Mouse (Mus musculus) mammary gland, adult 2 months (tissue): ENCODE data around the gene Rhox4f. TPM values are rescaled to one million over a fixed set of nuclear protein-coding genes. Genes with fewer than 3 reads are reported as not detected.

Source experiments
- polyA plus RNA-seq: library from polyadenylated mRNA; depleted of rRNA; stranded (reverse); fragments of >200 nt; gene quantifications from 2 replicates; pipeline ENCODE4 v1.2.3, GENCODE M21; 2012; ENCODE audit warnings: low replicate concordance; rRNA removed

Rhox4f gene
- polyA plus RNA-seq, result not detected in 2 replicates

GRCm38 (mm10) chrX:37607604-37608003 is at the start of gene Rhox4f:
Gene Rhox4f (minus strand): TSS chrX:37607704.

DNA sequence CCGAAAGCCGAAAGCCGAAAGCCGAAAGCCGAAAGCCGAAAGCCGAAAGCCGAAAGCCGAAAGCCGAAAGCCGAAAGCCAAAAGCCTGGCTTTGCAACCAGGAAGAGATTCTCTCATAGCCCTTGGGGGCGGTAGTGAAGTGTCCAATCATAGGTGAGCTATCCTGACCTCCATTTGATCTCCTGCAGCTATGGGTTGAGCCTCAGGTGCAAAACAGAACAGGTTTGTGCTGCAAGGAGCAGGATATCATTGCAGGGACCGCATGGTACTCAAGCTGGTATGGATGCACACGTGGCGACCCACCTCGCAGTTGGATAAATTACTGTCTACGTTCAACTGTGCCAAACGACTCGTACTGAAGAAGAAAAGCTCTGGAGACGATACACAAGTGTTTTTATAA is 43.7 kb upstream of the Rhox4f start, which contains the start of gene Rhox4g:
TSS of gene Rhox4g (minus strand) at position 101 of the 400 bp plus-strand sequence.

DNA sequence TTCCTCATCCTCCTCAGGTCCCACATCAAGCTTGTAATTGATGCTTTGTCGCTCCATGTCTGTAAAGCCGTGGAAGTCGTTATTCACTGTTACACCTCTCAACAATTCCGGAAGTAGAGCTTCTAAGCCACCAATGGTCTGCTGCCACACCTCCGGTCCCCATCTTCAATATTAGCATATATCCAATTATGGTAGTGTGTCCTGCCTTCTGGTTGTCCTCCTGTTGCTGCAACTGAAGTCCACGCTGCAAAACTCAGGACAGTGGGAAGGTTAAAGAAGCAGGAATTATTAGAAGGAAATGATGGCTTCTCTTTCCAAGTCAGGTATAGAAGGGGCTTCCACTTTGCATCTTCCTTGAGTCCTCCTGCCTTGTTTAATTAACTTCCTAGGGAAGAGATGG is 35.9 kb upstream of the Rhox4f start, which contains the start of gene Rhox2g:
TSS of gene Rhox2g (minus strand) at position 101 of the 400 bp plus-strand sequence.

DNA sequence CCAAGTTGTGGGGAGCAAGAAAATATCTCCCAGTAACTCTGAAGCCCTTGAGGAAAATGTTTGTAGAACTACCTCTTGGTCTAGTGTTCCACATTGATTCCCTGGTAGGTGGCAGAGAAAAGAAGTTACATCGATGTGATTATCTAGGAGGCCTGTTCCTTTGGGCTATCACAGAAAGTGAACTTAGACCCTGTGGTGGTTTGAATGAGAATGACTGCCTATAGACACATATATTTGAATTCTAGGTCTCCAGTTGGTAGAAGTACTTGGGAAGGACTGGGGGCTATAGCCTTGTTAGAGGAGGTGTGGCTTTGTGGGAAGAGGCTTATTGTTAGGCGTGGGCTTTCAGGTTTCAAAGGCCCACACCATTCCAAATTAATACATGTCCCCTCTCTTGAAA is 21.0 kb upstream of the Rhox4f start, which contains the start of gene Rhox3g:
TSS of gene Rhox3g (minus strand) at position 101 of the 400 bp plus-strand sequence.

DNA sequence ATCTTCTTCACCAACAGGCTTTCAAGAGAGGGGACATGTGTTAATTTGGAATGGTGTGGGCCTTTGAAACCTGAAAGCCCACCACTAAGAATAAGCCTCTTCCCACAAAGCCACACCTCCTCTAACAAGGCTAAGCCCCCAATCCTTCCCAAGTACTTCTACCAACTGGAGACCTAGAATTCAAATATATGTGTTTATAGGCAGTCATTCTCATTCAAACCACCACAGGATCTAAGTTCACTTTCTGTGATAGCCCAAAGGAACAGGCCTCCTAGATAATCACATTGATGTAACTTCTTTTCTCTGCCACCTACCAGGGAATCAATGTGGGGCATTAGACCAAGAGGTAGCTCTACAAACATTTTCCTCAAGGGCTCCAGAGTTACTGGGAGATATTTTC is 26.8 kb downstream of the Rhox4f start, which contains the start of gene Rhox3f:
TSS of gene Rhox3f (plus strand) at position 301 of the 400 bp plus-strand sequence.

DNA sequence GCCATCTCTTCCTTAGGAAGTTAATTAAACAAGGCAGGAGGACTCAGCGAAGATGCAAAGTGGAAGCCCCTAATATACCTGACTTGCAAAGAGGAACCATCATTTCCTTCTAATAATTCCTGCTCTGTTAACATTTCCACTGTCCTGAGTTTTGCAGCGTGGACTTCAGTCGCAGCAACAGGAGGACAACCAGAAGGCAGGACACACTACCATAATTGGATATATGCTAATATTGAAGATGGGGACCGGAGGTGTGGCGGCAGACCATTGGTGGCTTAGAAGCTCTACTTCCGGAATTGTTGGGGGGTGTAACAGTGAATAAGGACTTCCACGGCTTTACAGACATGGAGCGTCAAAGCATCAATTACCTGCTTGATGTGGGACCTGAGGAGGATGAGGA is 36.4 kb downstream of the Rhox4f start, which contains the start of gene Rhox2f:
TSS of gene Rhox2f (plus strand) at position 301 of the 400 bp plus-strand sequence.

DNA sequence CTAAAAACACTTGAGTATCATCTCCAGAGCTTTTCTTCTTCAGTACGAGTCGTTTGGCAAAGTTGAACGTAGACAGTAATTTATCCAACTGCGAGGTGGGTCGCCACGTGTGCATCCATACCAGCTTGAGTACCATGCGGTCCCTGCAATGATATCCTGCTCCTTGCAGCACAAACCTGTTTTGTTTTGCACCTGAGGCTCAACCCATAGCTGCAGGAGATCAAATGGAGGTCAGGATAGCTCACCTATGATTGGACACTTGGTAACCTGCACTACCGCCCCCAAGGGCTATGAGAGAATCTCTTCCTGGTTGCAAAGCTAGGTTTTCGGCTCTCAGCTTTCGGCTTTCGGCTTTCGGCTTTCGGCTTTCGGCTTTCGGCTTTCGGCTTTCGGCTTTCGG is 50.4 kb downstream of the Rhox4f start, which contains the start of gene Rhox4e:
TSS of gene Rhox4e (plus strand) at position 301 of the 400 bp plus-strand sequence.

Other genes starting within 250 kb of the Rhox4f start
- not detected in 2 replicates for gene Rhox3a2, start 227.7 kb downstream of the Rhox4f start, polyA plus RNA-seq
- gene Rhox4a2, start 216.9 kb downstream of the Rhox4f start, polyA plus RNA-seq, result not detected in 2 replicates
- gene Rhox2b, start 195.6 kb downstream of the Rhox4f start, polyA plus RNA-seq, result not detected in 2 replicates
- gene Rhox4b, start 175.2 kb downstream of the Rhox4f start, polyA plus RNA-seq, result not detected in 2 replicates
- not detected in 2 replicates for gene Rhox2c, start 154.0 kb downstream of the Rhox4f start, polyA plus RNA-seq
- not detected in 2 replicates for gene Rhox3c, start 149.1 kb downstream of the Rhox4f start, polyA plus RNA-seq
- gene Rhox4c, start 127.4 kb downstream of the Rhox4f start, polyA plus RNA-seq, result not detected in 2 replicates
- gene Rhox2d, start 114.3 kb downstream of the Rhox4f start, polyA plus RNA-seq, result not detected in 2 replicates
- not detected in 2 replicates for gene Rhox4d, start 93.3 kb downstream of the Rhox4f start, polyA plus RNA-seq
- not detected in 2 replicates for gene Rhox2e, start 77.3 kb downstream of the Rhox4f start, polyA plus RNA-seq
- not detected in 2 replicates for gene Rhox3e, start 65.7 kb downstream of the Rhox4f start, polyA plus RNA-seq
- not detected in 2 replicates for gene Rhox4e, start 50.3 kb downstream of the Rhox4f start, polyA plus RNA-seq
- gene Rhox2f, start 36.3 kb downstream of the Rhox4f start, polyA plus RNA-seq, result not detected in 2 replicates
- gene Rhox3f, start 26.7 kb downstream of the Rhox4f start, polyA plus RNA-seq, result not detected in 2 replicates
- not detected in 2 replicates for gene Rhox3g, start 20.9 kb upstream of the Rhox4f start, polyA plus RNA-seq
- not detected in 2 replicates for gene Rhox2g, start 35.8 kb upstream of the Rhox4f start, polyA plus RNA-seq
- gene Rhox4g, start 43.6 kb upstream of the Rhox4f start, polyA plus RNA-seq, result not detected in 2 replicates
- not detected in 2 replicates for gene Rhox3h, start 61.1 kb upstream of the Rhox4f start, polyA plus RNA-seq
- gene Rhox2h, start 65.6 kb upstream of the Rhox4f start, polyA plus RNA-seq, result not detected in 2 replicates
- not detected in 2 replicates for gene Rhox5, start 197.1 kb upstream of the Rhox4f start, polyA plus RNA-seq
- gene Rhox6, start 219.2 kb upstream of the Rhox4f start, polyA plus RNA-seq, result not detected in 2 replicates
- not detected in 2 replicates for gene Rhox7a, start 224.0 kb upstream of the Rhox4f start, polyA plus RNA-seq